Mouse (Mus musculus): ENCODE data around the gene Bod1l. TPM values are rescaled to one million over a fixed set of nuclear protein-coding genes. Genes with fewer than 3 reads are reported as not detected.
A peak's percentile ranks its signal among the peaks of the same experiment; 100 is the strongest.

Bod1l gene
- polyA plus RNA-seq, 1 experiment from 2014 or later = 20.9 TPM

DNA sequence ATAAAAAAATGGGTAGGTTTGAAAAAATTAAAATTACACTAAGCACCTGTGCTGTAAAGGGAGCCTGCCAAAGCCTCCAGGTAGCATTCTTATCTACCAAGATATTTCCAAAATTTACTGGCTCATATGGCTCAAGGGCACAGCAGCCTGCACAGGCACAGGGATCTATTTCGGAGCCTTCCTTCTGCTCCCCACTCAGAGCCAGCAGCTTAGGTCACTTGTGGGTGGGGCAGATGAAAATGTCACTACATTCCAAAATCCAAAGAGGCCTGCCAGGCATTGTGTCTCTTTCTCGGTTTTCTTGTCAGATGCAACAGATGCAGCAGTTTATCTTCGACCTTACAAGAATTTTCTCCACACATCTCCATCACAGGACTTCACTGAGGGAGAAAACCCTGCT lies 64.1 kb downstream of the Bod1l start:
- H3K9ac ChIP-seq (ENCODE audit: low read length) = no peak overlapping the region
- no peaks in the 10 kb centered on the region for H3K27me3 ChIP-seq (ENCODE audit: control insufficient read depth, insufficient read depth, low read depth, low read length)
- no peak overlapping the region for H3K27ac ChIP-seq (ENCODE audit: low read length)
- no peak overlapping the region for H3K4me3 ChIP-seq (ENCODE audit: low read length)
- 73% methylated on average over 3 of the region's 3 CpGs for WGBS
- H3K4me1 ChIP-seq (replicated peaks; ENCODE audit: control insufficient read depth, insufficient read depth, low read length) = no peaks in the 10 kb centered on the region
- H3K4me2 ChIP-seq (ENCODE audit: low read depth, low read length) = no peak overlapping the region
- ATAC-seq (ENCODE audit: low read depth) = no peak
- no peaks in the 10 kb centered on the region for H3K9me3 ChIP-seq (ENCODE audit: control insufficient read depth, low read length)
- no peaks in the 10 kb centered on the region; the same call in 1 of the 2 replicates for H3K36me3 ChIP-seq (ENCODE audit: control insufficient read depth, insufficient read depth, low read length)

DNA sequence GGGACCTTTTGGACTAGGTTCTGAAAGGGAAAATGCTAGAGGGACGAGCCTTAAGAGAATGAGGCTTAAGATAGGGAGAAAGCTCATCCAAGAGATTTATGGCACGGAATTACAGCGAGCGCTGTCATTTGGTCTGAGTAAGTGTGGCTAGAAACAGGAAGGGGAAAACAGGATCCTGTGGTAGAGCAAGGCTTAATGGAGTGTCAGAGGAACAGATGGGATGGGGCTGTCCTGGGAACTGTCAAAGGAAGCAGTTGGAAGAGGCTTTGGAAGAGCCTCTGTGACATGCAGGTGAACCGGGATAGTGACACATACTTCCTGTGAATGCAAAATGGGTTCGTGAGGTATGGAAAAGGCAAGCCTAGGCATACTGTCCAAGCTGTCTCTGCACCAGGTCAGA lies 68.4 kb downstream of the Bod1l start:
- H3K4me3 ChIP-seq (ENCODE audit: low read length) = no peak overlapping the region
- no peak for ATAC-seq (ENCODE audit: low read depth)
- no peaks in the 10 kb centered on the region for H3K27me3 ChIP-seq (ENCODE audit: control insufficient read depth, insufficient read depth, low read depth, low read length)
- H3K27ac ChIP-seq (ENCODE audit: low read length) = no peak overlapping the region
- H3K9ac ChIP-seq (ENCODE audit: low read length) = no peak overlapping the region
- H3K9me3 ChIP-seq (ENCODE audit: control insufficient read depth, low read length) = no peaks in the 10 kb centered on the region
- H3K4me1 ChIP-seq (replicated peaks; ENCODE audit: control insufficient read depth, insufficient read depth, low read length) = no peaks in the 10 kb centered on the region
- 43% methylated on average over 6 of the region's 6 CpGs for WGBS
- H3K4me2 ChIP-seq (ENCODE audit: low read depth, low read length) = no peak overlapping the region
- no peaks in the 10 kb centered on the region for H3K36me3 ChIP-seq (ENCODE audit: control insufficient read depth, insufficient read depth, low read length)

DNA sequence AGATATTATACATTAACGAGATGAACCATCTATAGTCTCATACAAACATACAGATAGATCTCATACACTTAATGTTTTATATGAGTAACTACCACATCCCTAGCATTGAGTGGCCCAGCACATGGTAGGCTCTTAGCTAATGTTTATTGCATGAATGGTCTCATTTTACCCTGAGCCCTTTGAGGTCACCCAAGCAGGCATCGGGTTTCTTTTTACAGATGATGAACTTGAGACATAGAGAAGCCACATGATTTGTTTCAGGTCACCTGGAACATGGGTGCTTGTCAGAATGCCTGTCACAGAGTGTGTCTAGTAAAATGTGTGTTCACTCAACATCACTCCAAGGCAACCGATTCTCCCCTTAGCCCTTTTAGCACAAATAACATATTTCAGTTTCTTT lies 68.8 kb downstream of the Bod1l start:
- 49% methylated on average over 3 of the region's 3 CpGs for WGBS
- no peak for ATAC-seq (ENCODE audit: low read depth)
- H3K36me3 ChIP-seq (ENCODE audit: control insufficient read depth, insufficient read depth, low read length) = no peaks in the 10 kb centered on the region
- H3K4me3 ChIP-seq (ENCODE audit: low read length) = no peak overlapping the region
- no peaks in the 10 kb centered on the region for H3K9me3 ChIP-seq (ENCODE audit: control insufficient read depth, low read length)
- H3K27ac ChIP-seq (ENCODE audit: low read length) = no peak overlapping the region
- H3K9ac ChIP-seq (ENCODE audit: low read length) = no peak overlapping the region
- H3K4me1 ChIP-seq (replicated peaks; ENCODE audit: control insufficient read depth, insufficient read depth, low read length) = no peaks in the 10 kb centered on the region
- H3K27me3 ChIP-seq (ENCODE audit: control insufficient read depth, insufficient read depth, low read depth, low read length) = no peaks in the 10 kb centered on the region
- no peak overlapping the region for H3K4me2 ChIP-seq (ENCODE audit: low read depth, low read length)

DNA sequence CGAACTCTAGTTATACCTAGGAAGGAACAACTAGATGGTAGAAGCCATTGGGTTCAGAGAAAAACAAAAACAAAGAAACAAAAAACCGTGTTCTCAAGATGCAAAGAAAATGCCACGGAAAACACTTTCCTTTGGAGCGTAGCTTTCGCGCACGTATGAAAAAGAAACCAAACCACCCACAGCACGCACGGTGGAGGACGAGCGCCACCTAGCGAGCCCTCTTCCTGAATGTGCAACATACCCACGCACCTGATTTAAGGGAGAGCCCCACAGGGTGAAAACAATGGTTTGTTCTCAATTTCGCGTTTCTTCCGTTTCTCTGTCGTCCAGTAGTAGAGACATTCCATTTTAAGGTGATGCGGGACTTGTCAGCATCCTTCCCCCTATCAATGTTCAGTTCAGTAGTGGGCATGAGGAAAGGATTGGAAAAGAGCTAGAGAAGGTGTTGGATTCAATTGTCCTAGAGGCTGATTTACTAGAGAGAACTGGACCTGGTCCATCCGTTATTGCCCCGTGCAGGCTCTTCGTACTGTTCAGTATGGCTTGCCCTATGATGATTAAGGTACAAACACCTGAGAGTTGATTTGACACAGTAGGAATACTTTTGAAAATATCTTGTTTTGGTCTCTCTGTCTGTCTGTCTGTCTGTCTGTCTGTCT lies 75.6 kb downstream of the Bod1l start:
- Histone ChIP-seq H3K4me2 (ENCODE audit: low read depth, low read length) (peak overlapping the region; percentile 57), H3K4me3 (ENCODE audit: low read length) (peak overlapping the region; percentile 42), H3K27me3 (ENCODE audit: control insufficient read depth, insufficient read depth, low read depth, low read length) (peaks cover 44% of the 10 kb centered on the region), H3K4me1 (replicated peaks; ENCODE audit: control insufficient read depth, insufficient read depth, low read length) (peaks cover 10% of the 10 kb centered on the region; the same call in 1 of the 2 replicates), H3K36me3 (ENCODE audit: control insufficient read depth, insufficient read depth, low read length) (no peaks in the 10 kb centered on the region), H3K9me3 (ENCODE audit: control insufficient read depth, low read length) (no peaks in the 10 kb centered on the region), H3K27ac (ENCODE audit: low read length) (no peak overlapping the region), H3K9ac (ENCODE audit: low read length) (no peak overlapping the region)
- ATAC-seq (ENCODE audit: low read depth) = peak; percentile 64; the same call in 1 of the 2 replicates
- 3% methylated on average over 21 of the region's 21 CpGs for WGBS

GRCm38 (mm10) chr5:41767296-41768200 lies 76.6 kb downstream of the Bod1l start:
- no peak overlapping the region for H3K9ac ChIP-seq (ENCODE audit: low read length)
- H3K4me1 ChIP-seq (replicated peaks; ENCODE audit: control insufficient read depth, insufficient read depth, low read length) = peaks cover 10% of the 10 kb centered on the region; the same call in 1 of the 2 replicates
- no peaks in the 10 kb centered on the region for H3K36me3 ChIP-seq (ENCODE audit: control insufficient read depth, insufficient read depth, low read length)
- peaks cover 54% of the 10 kb centered on the region for H3K27me3 ChIP-seq (ENCODE audit: control insufficient read depth, insufficient read depth, low read depth, low read length)
- no peak overlapping the region for H3K27ac ChIP-seq (ENCODE audit: low read length)
- 7% methylated on average over 33 of the region's 33 CpGs for WGBS
- peak overlapping the region; percentile 42 for H3K4me3 ChIP-seq (ENCODE audit: low read length)
- H3K4me2 ChIP-seq (ENCODE audit: low read depth, low read length) = peak overlapping the region; percentile 57
- H3K9me3 ChIP-seq (ENCODE audit: control insufficient read depth, low read length) = no peaks in the 10 kb centered on the region
- no peak for ATAC-seq (ENCODE audit: low read depth)

- H3K27me3 ChIP-seq (ENCODE audit: control insufficient read depth, insufficient read depth, low read depth, low read length) = peaks cover 64% of the 10 kb centered on the region
- H3K27ac ChIP-seq (ENCODE audit: low read length) = no peak overlapping the region
Measured at GRCm38 (mm10) chr5:41766406-41767010, 77.6 kb downstream of the Bod1l start.

GRCm38 (mm10) chr5:41765626-41766405 lies 78.3 kb downstream of the Bod1l start:
- Histone ChIP-seq H3K4me3 (ENCODE audit: low read length) (no peak overlapping the region), H3K9ac (ENCODE audit: low read length) (no peak overlapping the region), H3K27ac (ENCODE audit: low read length) (no peak overlapping the region), H3K9me3 (ENCODE audit: control insufficient read depth, low read length) (no peaks in the 10 kb centered on the region), H3K4me2 (ENCODE audit: low read depth, low read length) (no peak overlapping the region), H3K36me3 (ENCODE audit: control insufficient read depth, insufficient read depth, low read length) (no peaks in the 10 kb centered on the region), H3K4me1 (replicated peaks; ENCODE audit: control insufficient read depth, insufficient read depth, low read length) (peaks cover 10% of the 10 kb centered on the region; the same call in 1 of the 2 replicates), H3K27me3 (ENCODE audit: control insufficient read depth, insufficient read depth, low read depth, low read length) (peaks cover 71% of the 10 kb centered on the region)
- WGBS = 5% methylated on average over 14 of the region's 14 CpGs
- no peak for ATAC-seq (ENCODE audit: low read depth)

More at GRCm38 (mm10) chr5:41766406-41767010, 77.6 kb downstream of the Bod1l start:
- H3K4me1 ChIP-seq (replicated peaks; ENCODE audit: control insufficient read depth, insufficient read depth, low read length) = peaks cover 10% of the 10 kb centered on the region; the same call in 1 of the 2 replicates
- H3K9ac ChIP-seq (ENCODE audit: low read length) = no peak overlapping the region
- no peak for ATAC-seq (ENCODE audit: low read depth)
- WGBS = 2% methylated on average over 27 of the region's 27 CpGs
- no peak overlapping the region for H3K4me3 ChIP-seq (ENCODE audit: low read length)
- H3K9me3 ChIP-seq (ENCODE audit: control insufficient read depth, low read length) = no peaks in the 10 kb centered on the region
- H3K4me2 ChIP-seq (ENCODE audit: low read depth, low read length) = no peak overlapping the region
- H3K36me3 ChIP-seq (ENCODE audit: control insufficient read depth, insufficient read depth, low read length) = no peaks in the 10 kb centered on the region

DNA sequence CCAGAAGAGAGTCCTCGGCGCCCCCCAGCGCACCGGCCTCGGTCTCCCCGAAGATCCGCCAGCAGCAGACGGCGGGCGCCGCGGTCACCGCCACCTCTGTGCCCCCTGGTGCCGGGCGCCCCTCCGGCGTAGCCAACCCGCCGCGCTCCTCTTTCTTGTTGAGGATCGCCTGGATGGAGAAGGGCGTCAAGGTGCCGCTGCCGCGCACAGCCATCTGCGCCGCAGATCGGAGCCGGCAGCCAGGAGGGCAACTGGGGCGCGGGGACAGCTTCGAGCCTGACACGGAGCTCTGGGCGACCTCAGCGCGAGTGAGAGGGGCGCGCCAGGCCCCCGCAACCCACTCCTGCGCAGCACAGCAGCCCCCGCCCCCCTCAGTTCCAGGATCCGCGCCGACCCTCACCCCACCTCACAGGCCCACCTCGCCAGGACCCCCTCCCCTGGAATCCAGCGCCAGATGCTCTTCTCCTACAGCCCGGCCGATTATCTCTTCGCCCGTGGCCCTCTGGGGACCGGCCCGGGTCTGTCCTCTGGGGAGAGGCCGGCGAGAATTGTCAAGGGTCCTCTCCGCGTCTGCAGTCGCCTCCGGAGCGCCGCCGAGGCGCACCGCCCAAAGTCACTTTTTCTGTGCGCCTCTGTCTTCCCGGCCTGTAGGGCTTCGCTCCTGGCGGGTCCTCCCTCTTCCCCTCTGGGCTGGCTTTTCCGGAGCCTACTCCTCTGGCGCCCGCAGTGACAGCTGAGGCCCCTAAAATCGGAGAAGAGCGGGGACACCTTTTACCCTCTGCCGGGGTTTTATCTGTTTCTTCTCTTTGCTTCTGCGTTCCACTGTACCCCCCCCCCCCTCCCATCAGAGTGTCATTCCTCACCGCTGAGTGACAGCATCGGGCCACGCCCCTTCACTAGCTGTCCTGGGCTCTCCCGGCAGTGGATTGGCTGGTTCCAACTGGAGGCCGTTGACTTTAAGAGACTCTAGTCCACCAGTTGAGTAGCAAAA lies 80.1 kb downstream of the Bod1l start, which contains the start of gene Nkx3-2:
TSS of gene Nkx3-2 (minus strand) at position 771 of the 991 bp plus-strand sequence.
- Histone ChIP-seq H3K4me3 (ENCODE audit: low read length) (peak within 1 kb of the TSS; percentile 42), H3K27me3 (ENCODE audit: control insufficient read depth, insufficient read depth, low read depth, low read length) (peaks cover 81% of the 10 kb centered on the region), H3K9me3 (ENCODE audit: control insufficient read depth, low read length) (no peaks in the 10 kb centered on the region), H3K4me2 (ENCODE audit: low read depth, low read length) (peak within 1 kb of the TSS; percentile 56), H3K9ac (ENCODE audit: low read length) (no peak within 1 kb of the TSS), H3K36me3 (ENCODE audit: control insufficient read depth, insufficient read depth, low read length) (no peaks in the 10 kb centered on the region), H3K27ac (ENCODE audit: low read length) (no peak within 1 kb of the TSS), H3K4me1 (replicated peaks; ENCODE audit: control insufficient read depth, insufficient read depth, low read length) (peaks cover 10% of the 10 kb centered on the region; the same call in 1 of the 2 replicates)
- WGBS = under 1% methylated on average over 56 of the region's 79 CpGs
- ATAC-seq (ENCODE audit: low read depth) = peak; percentile 44
